Mouse (Mus musculus) hindbrain, embryonic 11.5 days (tissue): ENCODE data around the gene Dnajb1. TPM values are rescaled to one million over a fixed set of nuclear protein-coding genes. Genes with fewer than 3 reads are reported as not detected.

Experiments
- ATAC-seq: fragments of 200-750 bp; cut with Nextera tagmentation; 2 replicates; pipeline ENCODE4 v1.8.0; 2017; ENCODE audit warnings: mild to moderate bottlenecking, moderate TSS enrichment, moderate library complexity; ENCODE audit not compliant: low FRiP score
- DNase-seq: peaks from one replicate; pipeline ENCODE4 v3.0.0-alpha.2; 2015; ENCODE audit warnings: low spot score
- H3K27ac ChIP-seq: fragments of 300-500 bp; sonication (generic); 2 replicates; pipeline ENCODE4 v1.5.1; 2014; ENCODE audit warnings: mild to moderate bottlenecking, low read depth, low read length
- H3K27me3 ChIP-seq: fragments of 300-500 bp; sonication (generic); 2 replicates; pipeline ENCODE4 v1.6.1; 2014; ENCODE audit warnings: mild to moderate bottlenecking, low read length, moderate library complexity, mixed read lengths; ENCODE audit not compliant: control insufficient read depth, insufficient read depth
- H3K36me3 ChIP-seq: fragments of 300-500 bp; sonication (generic); 2 replicates; pipeline ENCODE4 v1.6.1; 2014; ENCODE audit warnings: mild to moderate bottlenecking, low read length, moderate library complexity, mixed read lengths; ENCODE audit not compliant: control insufficient read depth, insufficient read depth
- H3K4me1 ChIP-seq: fragments of 300-500 bp; sonication (generic); replicated peaks from 2 replicates; pipeline ENCODE4 v1.6.1; 2014; ENCODE audit warnings: low read length, mixed read lengths; ENCODE audit not compliant: control insufficient read depth, insufficient read depth
- H3K4me2 ChIP-seq: fragments of 300-500 bp; sonication (generic); replicated peaks from 2 replicates; pipeline ENCODE4 v1.6.1; 2014; ENCODE audit warnings: mild to moderate bottlenecking, low read depth, low read length
- H3K4me3 ChIP-seq: fragments of 300-500 bp; sonication (generic); 2 replicates; pipeline ENCODE4 v1.5.1; 2014; ENCODE audit warnings: low read depth, low read length
- H3K9ac ChIP-seq: fragments of 300-500 bp; sonication (generic); 2 replicates; pipeline ENCODE4 v1.6.1; 2014; ENCODE audit warnings: low read depth, low read length
- H3K9me3 ChIP-seq: fragments of 300-500 bp; sonication (generic); 2 replicates; pipeline ENCODE4 v1.6.1; 2016; ENCODE audit warnings: low read length; ENCODE audit not compliant: control insufficient read depth
- WGBS: fragments of 180-500 bp; shearing (Covaris S2); extraction: QIAGEN DNeasy Blood & Tissue Kit; methylation state at CpG from one replicate; pipeline ENCODE4 v1.1.7; 2014; 5-methylcytosine and 5-hydroxymethylcytosine counted together
- polyA plus RNA-seq: library from polyadenylated mRNA; unstranded; fragments of >200 nt; fragmentation: Nextera tagmentation; extraction: Ambion mirVana; gene quantifications from 2 replicates; pipeline ENCODE4 v1.2.1, GENCODE M21; 2014

The Dnajb1 gene
- polyA plus RNA-seq, 1 experiment from 2014 or later = 66.7 TPM

- WGBS = 61% methylated on average over 1 of the region's 4 CpGs
- Histone ChIP-seq H3K27ac (no peak overlapping the region), H3K9ac (no peak overlapping the region), H3K27me3 (no peaks in the 10 kb centered on the region), H3K4me2 (no peak overlapping the region), H3K9me3 (no peaks in the 10 kb centered on the region), H3K4me1 (peaks cover 6% of the 10 kb centered on the region), H3K4me3 (no peak overlapping the region), H3K36me3 (0 out of 2 replicates have a peak, but pooled peaks cover 5% of the 10 kb centered on the region)
- ATAC-seq (no peak), DNase-seq (no peak)
Measured at GRCm38 (mm10) chr8:83576516-83576895, 31.5 kb upstream of the Dnajb1 start.

GRCm38 (mm10) chr8:83576921-83577320 is 31.1 kb upstream of the Dnajb1 start:
- Histone ChIP-seq H3K4me3 (no peak overlapping the region), H3K9ac (no peak overlapping the region), H3K4me1 (peaks cover 6% of the 10 kb centered on the region), H3K27ac (no peak overlapping the region), H3K9me3 (no peaks in the 10 kb centered on the region), H3K27me3 (no peaks in the 10 kb centered on the region), H3K36me3 (0 out of 2 replicates have a peak, but pooled peaks cover 4% of the 10 kb centered on the region), H3K4me2 (no peak overlapping the region)
- WGBS = 51% methylated on average over 4 of the region's 4 CpGs
- ATAC-seq = no peak
- no peak for DNase-seq

- Histone ChIP-seq H3K9me3 (no peaks in the 10 kb centered on the region), H3K27me3 (no peaks in the 10 kb centered on the region), H3K27ac (no peak overlapping the region), H3K9ac (0 out of 2 replicates have a peak overlapping the region, but pooled peaks have one; percentile 11), H3K36me3 (0 out of 2 replicates have a peak, but pooled peaks cover 2% of the 10 kb centered on the region), H3K4me2 (no peak overlapping the region), H3K4me3 (no peak overlapping the region), H3K4me1 (peaks cover 6% of the 10 kb centered on the region)
- no peak for ATAC-seq
- 56% methylated on average over 9 of the region's 9 CpGs for WGBS
- DNase-seq = no peak
Measured at GRCm38 (mm10) chr8:83577384-83577791, 30.6 kb upstream of the Dnajb1 start.

GRCm38 (mm10) chr8:83578131-83579055 is 29.6 kb upstream of the Dnajb1 start:
- H3K4me2 ChIP-seq = no peak overlapping the region; the same call in 1 of the 2 replicates
- no peaks in the 10 kb centered on the region for H3K27me3 ChIP-seq
- 72% methylated on average over 17 of the region's 17 CpGs for WGBS
- no peak overlapping the region for H3K9ac ChIP-seq
- no peak overlapping the region for H3K4me3 ChIP-seq
- no peaks in the 10 kb centered on the region for H3K9me3 ChIP-seq
- peak overlapping the region; percentile 20; the same call in 1 of the 2 replicates for H3K27ac ChIP-seq
- no peak for DNase-seq
- no peak for ATAC-seq
- no peaks in the 10 kb centered on the region for H3K36me3 ChIP-seq
- H3K4me1 ChIP-seq = peaks cover 6% of the 10 kb centered on the region

GRCm38 (mm10) chr8:83579676-83580075 is 28.3 kb upstream of the Dnajb1 start:
- Histone ChIP-seq H3K4me1 (peaks cover 6% of the 10 kb centered on the region), H3K36me3 (no peaks in the 10 kb centered on the region), H3K4me3 (no peak overlapping the region), H3K4me2 (no peak overlapping the region), H3K9ac (no peak overlapping the region), H3K27ac (no peak overlapping the region), H3K27me3 (no peaks in the 10 kb centered on the region), H3K9me3 (no peaks in the 10 kb centered on the region)
- DNase-seq (no peak), ATAC-seq (no peak)
- WGBS = 86% methylated on average over 8 of the region's 8 CpGs

- ATAC-seq (no peak), DNase-seq (no peak)
- no peaks in the 10 kb centered on the region for H3K27me3 ChIP-seq
- H3K9me3 ChIP-seq = no peaks in the 10 kb centered on the region
- H3K36me3 ChIP-seq = no peaks in the 10 kb centered on the region
- no peak overlapping the region for H3K4me3 ChIP-seq
- no peak overlapping the region for H3K27ac ChIP-seq
- WGBS = 87% methylated on average over 8 of the region's 8 CpGs
- H3K4me1 ChIP-seq = peaks cover 8% of the 10 kb centered on the region
- H3K9ac ChIP-seq = no peak overlapping the region
- no peak overlapping the region for H3K4me2 ChIP-seq
Measured at GRCm38 (mm10) chr8:83580826-83581225, 27.2 kb upstream of the Dnajb1 start.

- H3K4me2 ChIP-seq = no peak overlapping the region
- WGBS = 86% methylated on average over 8 of the region's 8 CpGs
- DNase-seq = no peak
- H3K36me3 ChIP-seq = no peaks in the 10 kb centered on the region
- H3K4me1 ChIP-seq = peaks cover 6% of the 10 kb centered on the region
- ATAC-seq = no peak
- H3K9ac ChIP-seq = no peak overlapping the region
- H3K9me3 ChIP-seq = no peaks in the 10 kb centered on the region
- no peak overlapping the region for H3K4me3 ChIP-seq
- no peak overlapping the region for H3K27ac ChIP-seq
- no peaks in the 10 kb centered on the region for H3K27me3 ChIP-seq
Measured at GRCm38 (mm10) chr8:83582226-83582625, 25.8 kb upstream of the Dnajb1 start.

GRCm38 (mm10) chr8:83583236-83583635 is 24.8 kb upstream of the Dnajb1 start:
- DNase-seq = no peak
- no peak overlapping the region for H3K9ac ChIP-seq

GRCm38 (mm10) chr8:83584771-83585170 is 23.2 kb upstream of the Dnajb1 start:
- 87% methylated on average over 1 of the region's 1 CpGs for WGBS
- Histone ChIP-seq H3K27ac (no peak overlapping the region), H3K4me3 (no peak overlapping the region), H3K4me1 (0 out of 2 replicates have a peak, but pooled peaks cover 2% of the 10 kb centered on the region), H3K4me2 (no peak overlapping the region), H3K36me3 (no peaks in the 10 kb centered on the region), H3K27me3 (no peaks in the 10 kb centered on the region), H3K9me3 (no peaks in the 10 kb centered on the region), H3K9ac (no peak overlapping the region)
- DNase-seq (no peak), ATAC-seq (no peak)

More at GRCm38 (mm10) chr8:83583236-83583635, 24.8 kb upstream of the Dnajb1 start:
- WGBS = 89% methylated on average over 15 of the region's 15 CpGs
- Histone ChIP-seq H3K36me3 (no peaks in the 10 kb centered on the region), H3K4me3 (no peak overlapping the region), H3K4me1 (peaks cover 4% of the 10 kb centered on the region), H3K9me3 (no peaks in the 10 kb centered on the region), H3K4me2 (no peak overlapping the region), H3K27me3 (no peaks in the 10 kb centered on the region), H3K27ac (no peak overlapping the region)
- no peak for ATAC-seq
